Mouse (Mus musculus) C2C12 (cell line): Measurements from ENCODE around the gene Rbm8a2. TPM values are rescaled to one million over a fixed set of nuclear protein-coding genes. Genes with fewer than 3 reads are reported as not detected.

Experiments used
- H3K27me3 ChIP-seq: one replicate; pipeline ENCODE4 v1.6.1; 2011; ENCODE audit not compliant: control insufficient read depth, insufficient read depth, insufficient read length
- H3K36me3 ChIP-seq: one replicate; pipeline ENCODE4 v1.6.1; 2011; ENCODE audit not compliant: control insufficient read depth, insufficient read depth
- H3K4me3 ChIP-seq: one replicate; pipeline ENCODE4 v1.5.1; 2011; ENCODE audit warnings: mild to moderate bottlenecking, control low read depth; ENCODE audit not compliant: poor library complexity, insufficient read depth, severe bottlenecking
- H3K79me2 ChIP-seq: one replicate; pipeline ENCODE4 v1.6.1; 2011; ENCODE audit not compliant: control insufficient read depth, insufficient read depth
- H3K79me3 ChIP-seq: one replicate; pipeline ENCODE4 v1.6.1; 2011; ENCODE audit warnings: low read depth, control low read depth
- H3ac ChIP-seq: one replicate; pipeline ENCODE3; 2011; ENCODE audit warnings: low read depth; ENCODE audit not compliant: control insufficient read depth, insufficient read length
- CEBPB ChIP-seq: IDR thresholded peaks from one replicate; pipeline ENCODE4 v1.6.1; 2011; ENCODE audit warnings: low read depth, mild to moderate bottlenecking, control low read depth, moderate library complexity
- CTCF ChIP-seq: IDR thresholded peaks from one replicate; pipeline ENCODE4 v1.5.1; 2011; ENCODE audit not compliant: control insufficient read depth, insufficient read depth, insufficient read length
- FOSL1 ChIP-seq: IDR thresholded peaks from one replicate; pipeline ENCODE4 v1.8.0; 2011; ENCODE audit warnings: mild to moderate bottlenecking, low read length; ENCODE audit not compliant: poor library complexity, insufficient read depth, severe bottlenecking
- MAX ChIP-seq: IDR thresholded peaks from one replicate; pipeline ENCODE4 v1.6.1; 2011; ENCODE audit warnings: mild to moderate bottlenecking, control low read depth
- MYOD1 ChIP-seq: IDR thresholded peaks from one replicate; pipeline ENCODE4 v1.6.1; 2011; ENCODE audit warnings: low read depth; ENCODE audit not compliant: control insufficient read depth, insufficient read length
- MYOG ChIP-seq: IDR thresholded peaks from one replicate; pipeline ENCODE4 v1.6.1; 2011; ENCODE audit not compliant: control insufficient read depth, insufficient read length; ENCODE audit errors: extremely low read depth
- USF1 ChIP-seq: IDR thresholded peaks from one replicate; pipeline ENCODE4 v1.6.1; 2011; ENCODE audit warnings: low read depth, mild to moderate bottlenecking, control low read depth, moderate library complexity
- polyA plus RNA-seq: library from polyadenylated mRNA; unstranded; fragments of >200 nt; fragmentation: generic; extraction: Trizol; gene quantifications from one replicate; pipeline ENCODE4 v1.2.1, GENCODE M21; 2012; ENCODE audit warnings: missing spikeins

Rbm8a2 gene
- polyA plus RNA-seq, 1 experiment = 0.11 TPM

DNA sequence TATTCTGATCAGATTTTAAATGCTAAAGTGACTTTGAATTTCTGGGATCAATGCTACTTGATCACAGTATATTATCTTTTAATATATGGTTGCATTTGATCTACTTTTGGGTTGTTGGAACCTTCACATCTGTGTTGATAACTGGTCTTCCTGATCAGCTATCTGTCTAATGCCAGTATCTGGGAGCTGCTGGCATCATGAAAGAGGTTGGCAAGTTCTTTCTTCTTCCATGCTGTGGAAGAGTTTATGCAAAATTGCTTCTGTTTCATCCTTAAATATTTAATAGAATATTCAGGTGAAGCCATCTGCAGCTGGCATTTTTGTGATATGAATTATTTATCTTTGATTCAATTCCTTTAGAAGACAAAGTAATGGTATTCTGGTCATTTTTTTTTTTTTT is 32.6 kb upstream of the Rbm8a2 start:
- H3K79me2 ChIP-seq = no peaks in the 10 kb centered on the region
- TF ChIP-seq MAX (no peak), MYOD1 (no peak), MYOG (no peak), CTCF (no peak), USF1 (no peak), CEBPB (no peak), FOSL1 (no peak)
- no peaks in the 10 kb centered on the region for H3K27me3 ChIP-seq
- no peak overlapping the region for H3K4me3 ChIP-seq
- no peak overlapping the region for H3ac ChIP-seq
- no peaks in the 10 kb centered on the region for H3K79me3 ChIP-seq
- no peaks in the 10 kb centered on the region for H3K36me3 ChIP-seq

DNA sequence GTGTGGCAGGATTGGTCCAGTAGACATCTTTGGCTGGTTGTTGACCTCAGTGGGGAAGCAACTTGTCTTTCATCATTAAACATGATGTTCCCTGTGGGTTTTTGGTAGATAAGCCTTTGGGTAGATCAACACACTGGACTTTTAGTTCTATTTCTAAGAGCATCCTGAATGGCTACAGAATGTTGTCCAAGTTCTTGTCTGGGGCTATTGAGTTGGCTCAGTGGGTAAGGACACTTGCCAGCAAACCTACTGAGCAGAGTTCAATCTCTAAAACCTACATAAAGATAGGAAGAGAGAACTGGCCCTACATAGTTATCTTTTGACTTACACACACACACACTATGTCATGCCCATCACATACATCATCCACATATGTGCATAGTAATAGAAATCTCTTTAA is 32.2 kb upstream of the Rbm8a2 start:
- Histone ChIP-seq H3K27me3 (no peaks in the 10 kb centered on the region), H3K36me3 (no peaks in the 10 kb centered on the region), H3ac (no peak overlapping the region), H3K79me3 (no peaks in the 10 kb centered on the region), H3K4me3 (no peak overlapping the region), H3K79me2 (no peaks in the 10 kb centered on the region)
- TF ChIP-seq FOSL1 = no peak
- TF ChIP-seq MYOD1 = no peak
- TF ChIP-seq USF1 = no peak
- no peak for TF ChIP-seq MAX
- TF ChIP-seq MYOG = no peak
- TF ChIP-seq CTCF = no peak
- TF ChIP-seq CEBPB = no peak

DNA sequence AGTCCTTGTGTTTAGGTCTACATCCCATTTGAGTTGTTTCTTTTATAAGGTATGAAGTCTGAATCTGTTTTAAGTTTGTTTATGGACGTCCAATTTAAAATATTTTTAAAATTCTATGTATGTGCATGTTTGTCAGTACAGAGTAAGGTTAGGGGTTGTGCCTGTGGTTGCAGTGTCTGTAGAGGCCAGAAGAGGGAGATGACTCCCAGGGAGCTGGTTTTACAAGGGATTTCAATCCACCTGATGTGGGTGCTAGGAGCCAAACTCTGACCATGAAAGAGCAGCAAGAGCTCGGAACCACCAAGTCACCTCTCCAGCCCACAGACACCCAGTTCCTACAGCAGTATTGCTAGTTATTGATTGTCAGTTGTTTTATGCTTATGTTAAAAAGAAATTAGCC is 29.5 kb upstream of the Rbm8a2 start:
- H3K79me2 ChIP-seq = no peaks in the 10 kb centered on the region
- no peak overlapping the region for H3ac ChIP-seq
- no peaks in the 10 kb centered on the region for H3K79me3 ChIP-seq
- no peaks in the 10 kb centered on the region for H3K27me3 ChIP-seq
- no peak for TF ChIP-seq FOSL1
- no peak for TF ChIP-seq CEBPB
- TF ChIP-seq MYOD1 = no peak
- no peak for TF ChIP-seq MAX
- TF ChIP-seq USF1 = no peak
- no peak for TF ChIP-seq CTCF
- TF ChIP-seq MYOG = no peak
- H3K4me3 ChIP-seq = no peak overlapping the region
- no peaks in the 10 kb centered on the region for H3K36me3 ChIP-seq

DNA sequence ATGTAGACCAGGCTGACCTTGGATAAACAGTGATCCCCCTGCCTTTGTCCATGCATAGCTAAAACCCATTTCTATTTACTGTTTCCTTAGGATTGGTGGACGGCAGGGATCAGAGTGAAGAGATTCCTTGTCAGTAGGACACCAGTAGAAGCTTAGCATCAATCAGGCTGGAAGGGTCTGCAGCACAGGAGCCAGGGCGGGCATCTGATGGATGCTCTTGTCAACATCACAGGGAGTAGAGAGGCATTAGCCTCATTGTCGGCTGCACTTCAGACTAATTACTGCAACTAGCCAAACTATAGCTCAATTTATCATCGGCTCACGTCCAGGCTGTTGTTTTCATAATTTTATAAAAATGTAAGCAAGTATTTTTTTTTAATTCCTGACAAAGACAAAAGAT is 21.7 kb upstream of the Rbm8a2 start:
- Histone ChIP-seq H3K36me3 (no peaks in the 10 kb centered on the region), H3K79me3 (no peaks in the 10 kb centered on the region), H3K27me3 (no peaks in the 10 kb centered on the region), H3ac (no peak overlapping the region), H3K79me2 (no peaks in the 10 kb centered on the region), H3K4me3 (no peak overlapping the region)
- no peak for TF ChIP-seq MAX
- TF ChIP-seq USF1 = no peak
- TF ChIP-seq CEBPB = no peak
- TF ChIP-seq MYOG = no peak
- no peak for TF ChIP-seq CTCF
- no peak for TF ChIP-seq MYOD1
- TF ChIP-seq FOSL1 = no peak

DNA sequence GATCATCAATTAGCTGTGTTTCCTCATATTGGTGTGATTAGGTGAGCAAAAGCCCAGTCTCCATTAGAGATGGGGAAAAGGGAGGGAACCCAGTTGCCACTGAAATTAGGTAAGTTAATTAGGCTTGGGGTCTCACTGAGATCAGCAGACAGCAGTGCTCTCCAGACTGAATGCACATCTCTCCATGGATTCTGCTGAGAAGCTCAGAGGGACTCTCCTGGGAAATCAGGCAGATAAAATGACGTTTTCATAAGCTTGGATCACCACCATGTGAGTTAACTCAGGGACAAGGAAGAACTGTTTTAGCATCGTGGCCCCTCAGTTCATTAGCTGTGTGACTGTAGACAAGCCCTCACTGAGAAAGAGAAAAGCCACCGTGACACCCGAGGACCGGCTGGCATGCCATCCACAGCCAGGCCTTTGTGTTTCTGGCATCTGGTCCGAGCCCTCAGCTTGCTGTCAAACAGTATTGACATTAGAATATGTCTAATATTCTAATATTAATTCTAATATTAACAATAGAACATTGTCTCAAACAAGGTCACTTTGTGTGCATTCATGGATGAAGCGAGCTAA is 18.2 kb upstream of the Rbm8a2 start:
- H3K79me3 ChIP-seq = no peaks in the 10 kb centered on the region
- no peaks in the 10 kb centered on the region for H3K36me3 ChIP-seq
- H3K27me3 ChIP-seq = no peaks in the 10 kb centered on the region
- H3K4me3 ChIP-seq = no peak overlapping the region
- no peak for TF ChIP-seq USF1
- no peak for TF ChIP-seq MAX
- no peak for TF ChIP-seq CEBPB
- TF ChIP-seq MYOG = no peak
- no peak for TF ChIP-seq FOSL1
- no peak for TF ChIP-seq CTCF
- TF ChIP-seq MYOD1 = no peak
- no peak overlapping the region for H3ac ChIP-seq
- no peaks in the 10 kb centered on the region for H3K79me2 ChIP-seq

DNA sequence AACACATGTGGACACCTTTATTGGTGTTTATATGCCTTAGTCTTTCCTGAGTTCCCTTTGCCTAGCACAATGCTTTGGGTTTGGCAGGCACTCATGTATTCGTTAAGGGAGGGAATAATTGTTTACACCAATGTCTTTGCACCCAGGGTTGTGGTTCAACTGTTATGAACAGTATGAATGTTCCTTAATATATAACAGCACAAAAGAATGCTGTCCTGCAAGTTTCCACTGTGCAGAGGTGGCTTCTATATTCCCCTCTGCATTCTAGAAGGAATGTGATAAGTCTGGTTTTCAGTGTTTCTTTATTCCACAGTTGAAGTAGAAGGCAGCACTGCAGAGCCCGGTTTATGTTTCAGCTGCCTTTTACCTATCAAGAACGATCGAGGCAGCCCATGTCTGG is 10.0 kb upstream of the Rbm8a2 start:
- Histone ChIP-seq H3K4me3 (no peak overlapping the region), H3K27me3 (no peaks in the 10 kb centered on the region), H3K79me3 (no peaks in the 10 kb centered on the region), H3K79me2 (no peaks in the 10 kb centered on the region), H3K36me3 (no peaks in the 10 kb centered on the region), H3ac (no peak overlapping the region)
- TF ChIP-seq USF1 = no peak
- no peak for TF ChIP-seq FOSL1
- TF ChIP-seq MYOG = no peak
- TF ChIP-seq CEBPB = no peak
- TF ChIP-seq MYOD1 = no peak
- no peak for TF ChIP-seq MAX
- no peak for TF ChIP-seq CTCF
